Mouse (Mus musculus): ENCODE results near the gene Psmd9.

Psmd9 gene

GRCm38 (mm10) chr5:123277704-123278103 is 108.5 kb downstream of the Psmd9 start:
- TF ChIP-seq GATA4 (IDR thresholded peaks at IDR 0.05; ENCODE audit: insufficient replicate concordance, low read length), result no peak

- TF ChIP-seq GATA4 (IDR thresholded peaks at IDR 0.05; ENCODE audit: insufficient replicate concordance, low read length), result no peak
These were observed 110.0 kb downstream of the Psmd9 start for GRCm38 (mm10) chr5:123279248-123279647.

GRCm38 (mm10) chr5:123281336-123282136 is 112.3 kb downstream of the Psmd9 start:
- TF ChIP-seq GATA4 (IDR thresholded peaks at IDR 0.05; ENCODE audit: insufficient replicate concordance, low read length), result no peak

GRCm38 (mm10) chr5:123285174-123285573 is 116.0 kb downstream of the Psmd9 start:
- TF ChIP-seq GATA4 (IDR thresholded peaks at IDR 0.05; ENCODE audit: insufficient replicate concordance, low read length), result no peak

- no peak for TF ChIP-seq GATA4 (IDR thresholded peaks at IDR 0.05; ENCODE audit: insufficient replicate concordance, low read length)
These were observed 118.9 kb downstream of the Psmd9 start for GRCm38 (mm10) chr5:123288079-123288478.

GRCm38 (mm10) chr5:123294653-123295052 is 125.4 kb downstream of the Psmd9 start:
- no peak for TF ChIP-seq GATA4 (IDR thresholded peaks at IDR 0.05; ENCODE audit: insufficient replicate concordance, low read length)

GRCm38 (mm10) chr5:123296224-123296806 is 127.1 kb downstream of the Psmd9 start:
- TF ChIP-seq GATA4 (IDR thresholded peaks at IDR 0.05; ENCODE audit: insufficient replicate concordance, low read length), result no peak

GRCm38 (mm10) chr5:123296972-123297754 is 128.0 kb downstream of the Psmd9 start:
- no peak for TF ChIP-seq GATA4 (IDR thresholded peaks at IDR 0.05; ENCODE audit: insufficient replicate concordance, low read length)

- TF ChIP-seq GATA4 (IDR thresholded peaks at IDR 0.05; ENCODE audit: insufficient replicate concordance, low read length), result no peak
These were observed 128.6 kb downstream of the Psmd9 start for GRCm38 (mm10) chr5:123297830-123298229.

- TF ChIP-seq GATA4 (IDR thresholded peaks at IDR 0.05; ENCODE audit: insufficient replicate concordance, low read length), result no peak
These were observed 129.3 kb downstream of the Psmd9 start for GRCm38 (mm10) chr5:123298526-123298925.

Measured in liver, adult (tissue).